ENCODE assay signal across 9 mouse cellular contexts in the genomic region with DNA sequence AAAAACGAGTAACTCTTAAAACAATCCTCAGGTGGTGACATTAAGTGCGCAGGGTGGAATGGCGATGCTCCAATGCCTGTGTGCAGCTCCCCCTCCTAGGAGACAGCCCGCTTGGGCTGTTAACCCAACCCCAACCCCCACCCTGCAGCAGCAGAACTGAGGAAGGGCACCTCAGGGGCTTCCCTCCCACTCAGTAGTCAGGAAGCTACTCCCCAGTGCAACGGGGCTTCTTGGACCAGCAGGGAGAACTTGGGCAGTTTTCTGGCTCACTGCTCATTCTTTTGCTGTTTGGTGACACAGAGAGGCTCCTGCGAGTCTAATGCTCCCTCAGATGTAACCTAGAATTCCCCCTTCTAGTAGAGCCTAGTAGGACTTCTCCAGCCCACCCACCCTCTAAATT. TPM values are rescaled to one million over a fixed set of nuclear protein-coding genes. Genes with fewer than 3 reads are reported as not detected.
DNase-seq lines count a peak whose midpoint lies in the region; ATAC-seq and TF ChIP-seq lines count a peak whose summit lies in the region.
"Had no signal": no experiment of that assay in that cellular context is flagged by ENCODE, and none has a peak within 500 bp of the region (broad histone marks: within the 10 kb centered on the region; RNA-seq: fewer than 3 reads in every experiment).

No protein-coding gene starts in this region.

- no peak for DNase-seq in lung, embryonic 14.5 days
- no peak for DNase-seq in lung, postnatal 0 days (ENCODE audit: low spot score)
- DNase-seq in right cerebral cortex, adult 2 months (ENCODE audit: low spot score in 2 of 2): no peak
- no peak for DNase-seq in cerebellum, adult 18-20 months
- no peak for DNase-seq in lung, adult 2 months
- DNase-seq: gastrocnemius, postnatal 36 days had no signal

- H3K4me2 ChIP-seq in lung, embryonic 14.5 days: peak overlapping the region; percentile 58
- no peak overlapping the region for H3K4me2 ChIP-seq in lung, postnatal 0 days (replicated peaks; ENCODE audit: low read depth, low read length)
- peak overlapping the region; percentile 48 for H3K4me2 ChIP-seq in forebrain, embryonic 12.5 days
- peak overlapping the region; percentile 33; the same call in 1 of the 2 replicates for H3K4me2 ChIP-seq in intestine, embryonic 16.5 days (ENCODE audit: low read depth, low read length)
- peak overlapping the region; percentile 49 for H3K4me2 ChIP-seq in neural tube, embryonic 15.5 days

- peak overlapping the region; percentile 64 for H3K27ac ChIP-seq in lung, embryonic 14.5 days (ENCODE audit: low read depth)
- no peak overlapping the region for H3K27ac ChIP-seq in lung, postnatal 0 days (ENCODE audit: low read length)
- H3K27ac ChIP-seq in forebrain, embryonic 12.5 days: peak overlapping the region; percentile 82
- 0 out of 2 replicates have a peak overlapping the region, but pooled peaks have one; percentile 60 for H3K27ac ChIP-seq in intestine, embryonic 16.5 days (ENCODE audit: low read length)
- peak overlapping the region; percentile 57 for H3K27ac ChIP-seq in neural tube, embryonic 15.5 days (replicated peaks)

- TF ChIP-seq CTCF in lung, embryonic 14.5 days (IDR thresholded peaks at IDR 0.05; ENCODE audit: low read depth): no peak
- TF ChIP-seq CTCF in lung, postnatal 0 days (IDR thresholded peaks at IDR 0.05): no peak
- TF ChIP-seq CTCF in lung, adult 2 months (IDR thresholded peaks at IDR 0.05; ENCODE audit: insufficient read depth, low read length): no peak

- TF ChIP-seq EP300 in lung, postnatal 0 days (IDR thresholded peaks at IDR 0.05): no peak

- H3K36me3 ChIP-seq in lung, embryonic 14.5 days (ENCODE audit: insufficient read depth): no peaks in the 10 kb centered on the region
- no peaks in the 10 kb centered on the region for H3K36me3 ChIP-seq in lung, postnatal 0 days (ENCODE audit: insufficient read depth, low read length)
- H3K36me3 ChIP-seq in forebrain, embryonic 12.5 days (replicated peaks): no peaks in the 10 kb centered on the region
- H3K36me3 ChIP-seq in intestine, embryonic 16.5 days (ENCODE audit: control insufficient read depth, insufficient read depth, low read length): no peaks in the 10 kb centered on the region
- no peaks in the 10 kb centered on the region for H3K36me3 ChIP-seq in neural tube, embryonic 15.5 days

- no peaks in the 10 kb centered on the region for H3K9me3 ChIP-seq in lung, embryonic 14.5 days (ENCODE audit: low read depth, low read length)
- H3K9me3 ChIP-seq in lung, postnatal 0 days (ENCODE audit: low read length): no peaks in the 10 kb centered on the region
- H3K9me3 ChIP-seq in forebrain, embryonic 12.5 days: no peaks in the 10 kb centered on the region
- H3K9me3 ChIP-seq in intestine, embryonic 16.5 days (ENCODE audit: control insufficient read depth, low read length): no peaks in the 10 kb centered on the region
- H3K9me3 ChIP-seq in neural tube, embryonic 15.5 days (replicated peaks): no peaks in the 10 kb centered on the region

- TF ChIP-seq POLR2A in lung, adult 2 months (IDR thresholded peaks at IDR 0.05; ENCODE audit: borderline replicate concordance, extremely low read depth, low read depth, low read length): no peak

- ATAC-seq in lung, embryonic 14.5 days (ENCODE audit: insufficient read depth): no peak
- ATAC-seq in lung, postnatal 0 days: no peak
- ATAC-seq in forebrain, embryonic 12.5 days (ENCODE audit: low FRiP score): no peak
- ATAC-seq in intestine, embryonic 16.5 days: no peak
- ATAC-seq in neural tube, embryonic 15.5 days (ENCODE audit: low FRiP score): no peak

- peak overlapping the region; percentile 38 for H3K9ac ChIP-seq in lung, embryonic 14.5 days
- H3K9ac ChIP-seq in lung, postnatal 0 days (replicated peaks; ENCODE audit: low read depth): no peak overlapping the region
- H3K9ac ChIP-seq in forebrain, embryonic 12.5 days: peak overlapping the region; percentile 44
- H3K9ac ChIP-seq in intestine, embryonic 16.5 days (ENCODE audit: low read depth, low read length): peak overlapping the region; percentile 39; the same call in 1 of the 2 replicates
- H3K9ac ChIP-seq in neural tube, embryonic 15.5 days (replicated peaks): 0 out of 2 replicates have a peak overlapping the region, but pooled peaks have one; percentile 3

- H3K27me3 ChIP-seq in lung, embryonic 14.5 days (ENCODE audit: insufficient read depth, low read length): no peaks in the 10 kb centered on the region
- H3K27me3 ChIP-seq in lung, postnatal 0 days (replicated peaks; ENCODE audit: insufficient read depth, low read length): peaks cover 8% of the 10 kb centered on the region; the same call in 1 of the 2 replicates
- H3K27me3 ChIP-seq in forebrain, embryonic 12.5 days: peaks cover 44% of the 10 kb centered on the region
- peaks cover 10% of the 10 kb centered on the region; the same call in 1 of the 2 replicates for H3K27me3 ChIP-seq in intestine, embryonic 16.5 days (replicated peaks; ENCODE audit: control insufficient read depth, insufficient read depth, low read length)
- H3K27me3 ChIP-seq in neural tube, embryonic 15.5 days (replicated peaks): peaks cover 22% of the 10 kb centered on the region

- H3K4me3 ChIP-seq in lung, embryonic 14.5 days (ENCODE audit: low read depth, low read length): peak overlapping the region; percentile 8; the same call in 1 of the 2 replicates
- no peak overlapping the region for H3K4me3 ChIP-seq in lung, postnatal 0 days (ENCODE audit: low read depth, low read length)
- H3K4me3 ChIP-seq in forebrain, embryonic 12.5 days (replicated peaks): no peak overlapping the region
- H3K4me3 ChIP-seq in intestine, embryonic 16.5 days (ENCODE audit: low read length): no peak overlapping the region
- H3K4me3 ChIP-seq in neural tube, embryonic 15.5 days (replicated peaks): no peak overlapping the region
- H3K4me3 ChIP-seq in lung, adult 2 months (replicated peaks; ENCODE audit: extremely low read depth, low read depth, low read length): no peak overlapping the region

- H3K4me1 ChIP-seq in lung, embryonic 14.5 days (ENCODE audit: insufficient read depth): peaks cover 16% of the 10 kb centered on the region
- no peaks in the 10 kb centered on the region for H3K4me1 ChIP-seq in lung, postnatal 0 days (ENCODE audit: insufficient read depth, low read depth, low read length)
- peaks cover 43% of the 10 kb centered on the region for H3K4me1 ChIP-seq in forebrain, embryonic 12.5 days
- H3K4me1 ChIP-seq in intestine, embryonic 16.5 days (ENCODE audit: control insufficient read depth, insufficient read depth, low read length): peaks cover 22% of the 10 kb centered on the region
- peaks cover 46% of the 10 kb centered on the region for H3K4me1 ChIP-seq in neural tube, embryonic 15.5 days
- H3K4me1 ChIP-seq in lung, adult 2 months (ENCODE audit: control insufficient read depth, insufficient read depth, low read length): no peaks in the 10 kb centered on the region

- 24% methylated on average over 6 of the region's 6 CpGs for WGBS in lung, embryonic 14.5 days
- 41% methylated on average over 6 of the region's 6 CpGs for WGBS in lung, postnatal 0 days
- 30% methylated on average over 6 of the region's 6 CpGs for WGBS in forebrain, embryonic 12.5 days
- WGBS in intestine, embryonic 16.5 days: 34% methylated on average over 6 of the region's 6 CpGs
- whole genome bisulfite sequencing in neural tube, embryonic 15.5 days: 9% methylated on average over 6 of the region's 6 CpGs
- 49% methylated on average over 6 of the region's 6 CpGs for WGBS in lung, adult 2 months

RNA-seq across cellular contexts. Expression of a gene that starts 19.7 kb away (rescaled TPM):
- 9.9 and 10.9 TPM in 2 replicates for polyA plus RNA-seq in lung, embryonic 14.5 days (2014; fragmentation: Nextera tagmentation; extraction: Ambion mirVana)
- polyA plus RNA-seq in lung, postnatal 0 days (2015; fragmentation: Nextera tagmentation; extraction: Ambion mirVana): 6.1 and 7.3 TPM in 2 replicates
- polyA plus RNA-seq in forebrain, embryonic 12.5 days (2016; fragmentation: Nextera tagmentation; extraction: Ambion mirVana): 14.7 and 14.9 TPM in 2 replicates
- 5.1 and 5.5 TPM in 2 replicates for polyA plus RNA-seq in intestine, embryonic 16.5 days (2015; fragmentation: Nextera tagmentation; extraction: Ambion mirVana)
- polyA plus RNA-seq in neural tube, embryonic 15.5 days (2015; fragmentation: Nextera tagmentation; extraction: Ambion mirVana): 11.2 and 11.5 TPM in 2 replicates
- polyA plus RNA-seq in lung, adult 2 months (2012; rRNA removed): 12.6 and 16.8 TPM in 2 replicates
